Mouse (Mus musculus) forebrain, embryonic 12.5 days (tissue): ENCODE measurements around the gene Man1a. TPM values are rescaled to one million over a fixed set of nuclear protein-coding genes. Genes with fewer than 3 reads are reported as not detected.

Experiments used
- ATAC-seq: fragments of 200-750 bp; cut with Nextera tagmentation; 2 replicates; pipeline ENCODE4 v1.8.0; 2017; ENCODE audit warnings: moderate TSS enrichment; ENCODE audit not compliant: low FRiP score
- H3K27ac ChIP-seq: fragments of 300-500 bp; sonication (generic); 2 replicates; pipeline ENCODE4 v1.5.1; 2016; ENCODE audit warnings: mild to moderate bottlenecking
- H3K27me3 ChIP-seq: fragments of 300-500 bp; sonication (generic); 2 replicates; pipeline ENCODE4 v1.6.1; 2016; ENCODE audit warnings: mild to moderate bottlenecking
- H3K36me3 ChIP-seq: fragments of 300-500 bp; sonication (generic); replicated peaks from 2 replicates; pipeline ENCODE4 v1.6.1; 2016; ENCODE audit warnings: mild to moderate bottlenecking
- H3K4me1 ChIP-seq: fragments of 300-500 bp; sonication (generic); 2 replicates; pipeline ENCODE4 v1.6.1; 2016
- H3K4me2 ChIP-seq: fragments of 300-500 bp; sonication (generic); 2 replicates; pipeline ENCODE4 v1.6.1; 2016; ENCODE audit warnings: mild to moderate bottlenecking, moderate library complexity
- H3K4me3 ChIP-seq: fragments of 300-500 bp; sonication (generic); replicated peaks from 2 replicates; pipeline ENCODE4 v1.5.1; 2016; ENCODE audit warnings: mild to moderate bottlenecking
- H3K9ac ChIP-seq: fragments of 300-500 bp; sonication (generic); 2 replicates; pipeline ENCODE4 v1.6.1; 2016; ENCODE audit warnings: mild to moderate bottlenecking
- H3K9me3 ChIP-seq: fragments of 300-500 bp; sonication (generic); 2 replicates; pipeline ENCODE4 v1.6.1; 2016
- WGBS: fragments of 180-500 bp; shearing (Covaris S2); methylation state at CpG from one replicate; pipeline ENCODE4 v1.1.7; 2016; 5-methylcytosine and 5-hydroxymethylcytosine counted together
- polyA plus RNA-seq: library from polyadenylated mRNA; unstranded; fragments of >200 nt; fragmentation: Nextera tagmentation; extraction: Ambion mirVana; gene quantifications from 2 replicates; pipeline ENCODE4 v1.2.1, GENCODE M21; 2016

Gene Man1a
- polyA plus RNA-seq, 1 experiment from 2014 or later: 1.8 TPM

GRCm38 (mm10) chr10:54034779-54035178 is 41.6 kb downstream of the Man1a start:
- ATAC-seq: no peak
- WGBS: 56% methylated on average over 2 of the region's 2 CpGs

GRCm38 (mm10) chr10:54032316-54033092 is 43.9 kb downstream of the Man1a start:
- ATAC-seq: no peak
- no peaks in the 10 kb centered on the region for H3K4me1 ChIP-seq
- no peaks in the 10 kb centered on the region for H3K36me3 ChIP-seq
- H3K4me2 ChIP-seq: no peak overlapping the region
- no peaks in the 10 kb centered on the region for H3K9me3 ChIP-seq
- H3K4me3 ChIP-seq: no peak overlapping the region
- no peak overlapping the region for H3K27ac ChIP-seq
- no peaks in the 10 kb centered on the region for H3K27me3 ChIP-seq
- 92% methylated on average over 9 of the region's 9 CpGs for WGBS
- H3K9ac ChIP-seq: no peak overlapping the region

More at GRCm38 (mm10) chr10:54034779-54035178, 41.6 kb downstream of the Man1a start:
- Histone ChIP-seq H3K9ac (no peak overlapping the region), H3K27me3 (no peaks in the 10 kb centered on the region), H3K4me1 (no peaks in the 10 kb centered on the region), H3K4me2 (no peak overlapping the region), H3K27ac (no peak overlapping the region), H3K4me3 (no peak overlapping the region), H3K36me3 (no peaks in the 10 kb centered on the region), H3K9me3 (no peaks in the 10 kb centered on the region)

DNA sequence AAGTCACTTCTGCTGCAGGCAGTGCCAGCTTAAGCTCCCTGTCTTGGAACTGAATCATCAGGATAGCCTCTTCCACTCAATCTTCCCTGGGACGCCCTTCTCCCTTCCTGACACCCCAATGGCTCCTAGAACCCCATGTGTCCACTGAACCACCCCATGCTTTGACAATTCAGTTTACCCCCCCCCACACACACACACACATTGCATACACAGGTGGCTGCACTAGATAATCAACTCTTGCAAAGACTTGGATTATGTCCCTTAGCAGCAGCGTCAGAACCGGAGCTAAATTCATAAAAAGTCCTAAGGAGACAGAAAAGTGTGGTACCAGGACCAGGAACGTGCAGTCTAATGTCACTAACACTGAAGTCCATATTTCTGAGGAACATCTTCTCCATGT is 47.5 kb downstream of the Man1a start:
- Histone ChIP-seq H3K36me3 (no peaks in the 10 kb centered on the region), H3K4me3 (no peak overlapping the region), H3K9me3 (no peaks in the 10 kb centered on the region), H3K4me1 (no peaks in the 10 kb centered on the region), H3K9ac (no peak overlapping the region), H3K27me3 (no peaks in the 10 kb centered on the region), H3K27ac (no peak overlapping the region), H3K4me2 (no peak overlapping the region)
- ATAC-seq: no peak
- 92% methylated on average over 4 of the region's 4 CpGs for WGBS

GRCm38 (mm10) chr10:54026738-54027427 is 49.5 kb downstream of the Man1a start:
- Histone ChIP-seq H3K9ac (no peak overlapping the region), H3K27me3 (no peaks in the 10 kb centered on the region), H3K27ac (no peak overlapping the region), H3K4me3 (no peak overlapping the region), H3K4me1 (no peaks in the 10 kb centered on the region), H3K4me2 (no peak overlapping the region), H3K9me3 (no peaks in the 10 kb centered on the region), H3K36me3 (no peaks in the 10 kb centered on the region)
- no peak for ATAC-seq
- 88% methylated on average over 5 of the region's 5 CpGs for WGBS

DNA sequence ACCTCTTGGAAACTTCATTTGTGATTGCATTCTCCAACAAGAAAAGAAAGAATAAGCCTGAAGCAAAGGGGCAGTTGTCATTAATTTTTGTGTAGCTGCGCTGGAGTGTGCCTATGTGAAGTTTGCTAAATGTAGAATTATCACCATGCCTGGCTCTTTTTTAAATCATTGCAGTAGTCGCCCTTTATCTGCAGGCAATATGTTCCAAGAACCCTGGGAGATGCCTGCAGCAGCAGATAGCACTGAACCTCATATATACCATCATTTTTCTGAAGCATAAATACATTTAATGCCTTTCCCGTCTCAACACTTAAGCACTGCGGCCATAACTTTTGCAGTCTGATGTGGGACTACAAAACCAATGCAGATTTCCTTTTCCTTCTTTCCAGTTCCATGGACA is 50.3 kb downstream of the Man1a start:
- Histone ChIP-seq H3K4me3 (no peak overlapping the region), H3K9me3 (no peaks in the 10 kb centered on the region), H3K9ac (no peak overlapping the region), H3K27ac (no peak overlapping the region), H3K27me3 (no peaks in the 10 kb centered on the region), H3K4me2 (no peak overlapping the region), H3K4me1 (no peaks in the 10 kb centered on the region), H3K36me3 (no peaks in the 10 kb centered on the region)
- 90% methylated on average over 4 of the region's 4 CpGs for WGBS
- no peak for ATAC-seq

- Histone ChIP-seq H3K4me2 (no peak overlapping the region), H3K27ac (no peak overlapping the region), H3K9me3 (no peaks in the 10 kb centered on the region), H3K4me3 (no peak overlapping the region), H3K36me3 (no peaks in the 10 kb centered on the region), H3K4me1 (no peaks in the 10 kb centered on the region; the same call in 1 of the 2 replicates), H3K9ac (no peak overlapping the region), H3K27me3 (no peaks in the 10 kb centered on the region)
- WGBS: 89% methylated on average over 5 of the region's 5 CpGs
- ATAC-seq: no peak
Observed at GRCm38 (mm10) chr10:54017904-54018454, 58.4 kb downstream of the Man1a start.

DNA sequence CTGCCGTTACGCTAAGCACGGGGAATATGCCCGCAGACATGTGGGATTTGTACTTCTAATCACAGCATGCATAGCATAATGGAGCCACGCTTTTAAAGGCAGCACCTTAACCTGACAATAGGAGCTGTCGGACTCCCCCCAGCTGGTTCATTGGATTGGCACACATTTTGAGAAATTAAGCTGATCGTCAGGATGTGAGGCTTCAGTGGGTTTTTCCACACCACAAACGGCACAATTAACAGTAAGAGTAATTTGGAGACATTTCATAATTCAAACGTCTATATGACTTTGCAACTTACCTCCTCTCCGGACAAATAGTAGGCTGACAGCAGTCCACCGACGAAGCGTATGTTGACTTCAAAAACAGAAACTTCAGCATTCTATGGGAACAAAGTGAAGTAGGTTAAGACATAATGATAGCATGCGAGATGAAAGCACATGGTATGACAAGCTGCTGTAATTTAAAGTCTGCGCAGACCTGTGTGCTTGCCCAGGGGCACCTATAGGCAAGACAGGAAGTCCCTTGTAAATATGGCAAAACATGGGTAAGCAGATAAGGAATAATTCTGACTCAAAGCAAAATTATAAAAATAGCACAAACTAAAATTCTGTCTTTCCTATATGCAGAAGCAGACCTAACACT is 62.2 kb downstream of the Man1a start:
- H3K4me3 ChIP-seq: no peak overlapping the region
- H3K9me3 ChIP-seq: no peaks in the 10 kb centered on the region
- no peak for ATAC-seq
- no peak overlapping the region for H3K9ac ChIP-seq
- H3K4me1 ChIP-seq: no peaks in the 10 kb centered on the region; the same call in 1 of the 2 replicates
- 83% methylated on average over 15 of the region's 15 CpGs for WGBS
- H3K27ac ChIP-seq: no peak overlapping the region
- H3K4me2 ChIP-seq: no peak overlapping the region
- H3K27me3 ChIP-seq: no peaks in the 10 kb centered on the region
- no peaks in the 10 kb centered on the region for H3K36me3 ChIP-seq

- no peaks in the 10 kb centered on the region; the same call in 1 of the 2 replicates for H3K4me1 ChIP-seq
- no peak for ATAC-seq
- no peak overlapping the region for H3K9ac ChIP-seq
- H3K27ac ChIP-seq: no peak overlapping the region
- H3K4me3 ChIP-seq: no peak overlapping the region
- H3K36me3 ChIP-seq: no peaks in the 10 kb centered on the region
- no peaks in the 10 kb centered on the region for H3K9me3 ChIP-seq
- H3K27me3 ChIP-seq: no peaks in the 10 kb centered on the region
- WGBS: 86% methylated on average over 11 of the region's 11 CpGs
- no peak overlapping the region for H3K4me2 ChIP-seq
Observed at GRCm38 (mm10) chr10:54013143-54013791, 63.1 kb downstream of the Man1a start.

GRCm38 (mm10) chr10:54009154-54009553 is 67.3 kb downstream of the Man1a start:
- Histone ChIP-seq H3K27me3 (no peaks in the 10 kb centered on the region), H3K4me2 (no peak overlapping the region), H3K36me3 (no peaks in the 10 kb centered on the region), H3K4me3 (no peak overlapping the region), H3K9me3 (no peaks in the 10 kb centered on the region), H3K9ac (no peak overlapping the region), H3K27ac (no peak overlapping the region), H3K4me1 (no peaks in the 10 kb centered on the region)
- 98% methylated on average over 6 of the region's 6 CpGs for WGBS
- no peak for ATAC-seq

- no peak overlapping the region for H3K4me2 ChIP-seq
- no peaks in the 10 kb centered on the region for H3K4me1 ChIP-seq
- no peaks in the 10 kb centered on the region for H3K36me3 ChIP-seq
- H3K27me3 ChIP-seq: no peaks in the 10 kb centered on the region
- H3K4me3 ChIP-seq: no peak overlapping the region
- no peaks in the 10 kb centered on the region for H3K9me3 ChIP-seq
- WGBS: 92% methylated on average over 3 of the region's 3 CpGs
- ATAC-seq: no peak
- no peak overlapping the region for H3K9ac ChIP-seq
- H3K27ac ChIP-seq: no peak overlapping the region
Observed at GRCm38 (mm10) chr10:54006868-54007267, 69.5 kb downstream of the Man1a start.

DNA sequence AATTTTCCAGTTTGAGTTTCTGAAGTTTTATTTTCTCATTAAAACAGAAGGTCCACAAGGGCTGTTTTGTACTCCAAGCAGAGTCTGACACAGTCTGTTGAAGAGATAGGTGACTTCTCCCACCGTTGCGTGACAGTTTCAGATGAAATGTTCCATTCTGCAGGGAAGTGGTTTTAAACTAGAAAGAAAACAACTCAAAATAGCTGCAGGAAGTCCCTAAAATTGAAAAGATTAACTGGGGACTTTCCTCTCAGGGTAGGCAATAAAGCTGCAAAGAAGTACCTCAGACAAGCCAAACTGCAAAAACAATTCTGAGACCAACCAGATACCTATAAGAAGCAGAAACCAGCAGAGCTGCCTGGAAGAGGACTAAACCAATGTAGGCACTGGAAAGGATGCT is 70.6 kb downstream of the Man1a start:
- 89% methylated on average over 2 of the region's 2 CpGs for WGBS

GRCm38 (mm10) chr10:54002936-54003335 is 73.5 kb downstream of the Man1a start:
- no peak overlapping the region for H3K4me2 ChIP-seq
- no peaks in the 10 kb centered on the region for H3K27me3 ChIP-seq
- no peak overlapping the region for H3K4me3 ChIP-seq
- 91% methylated on average over 2 of the region's 2 CpGs for WGBS
- no peaks in the 10 kb centered on the region for H3K9me3 ChIP-seq
- no peak for ATAC-seq
- H3K27ac ChIP-seq: no peak overlapping the region
- H3K4me1 ChIP-seq: no peaks in the 10 kb centered on the region
- H3K9ac ChIP-seq: no peak overlapping the region
- no peaks in the 10 kb centered on the region for H3K36me3 ChIP-seq

More for the DNA sequence above, 70.6 kb downstream of the Man1a start:
- Histone ChIP-seq H3K4me1 (no peaks in the 10 kb centered on the region), H3K27me3 (no peaks in the 10 kb centered on the region), H3K4me2 (no peak overlapping the region), H3K4me3 (no peak overlapping the region), H3K27ac (no peak overlapping the region), H3K9me3 (no peaks in the 10 kb centered on the region), H3K36me3 (no peaks in the 10 kb centered on the region), H3K9ac (no peak overlapping the region)
- no peak for ATAC-seq
